Mouse (Mus musculus) hindbrain, embryonic 12.5 days (tissue): ENCODE measurements around the gene Tssc4. TPM values are rescaled to one million over a fixed set of nuclear protein-coding genes. Genes with fewer than 3 reads are reported as not detected.

Experiments used
- ATAC-seq: fragments of 200-750 bp; cut with Nextera tagmentation; 2 replicates; pipeline ENCODE4 v1.8.0; 2017; ENCODE audit warnings: moderate TSS enrichment; ENCODE audit not compliant: low FRiP score
- H3K27ac ChIP-seq: fragments of 300-500 bp; sonication (generic); 2 replicates; pipeline ENCODE4 v1.5.1; 2016; ENCODE audit warnings: mild to moderate bottlenecking
- H3K27me3 ChIP-seq: fragments of 300-500 bp; sonication (generic); 2 replicates; pipeline ENCODE4 v1.6.1; 2016; ENCODE audit warnings: mild to moderate bottlenecking
- H3K36me3 ChIP-seq: fragments of 300-500 bp; sonication (generic); 2 replicates; pipeline ENCODE4 v1.6.1; 2016; ENCODE audit warnings: mild to moderate bottlenecking
- H3K4me1 ChIP-seq: fragments of 300-500 bp; sonication (generic); 2 replicates; pipeline ENCODE4 v1.6.1; 2016
- H3K4me2 ChIP-seq: fragments of 300-500 bp; sonication (generic); replicated peaks from 2 replicates; pipeline ENCODE4 v1.6.1; 2016; ENCODE audit warnings: mild to moderate bottlenecking
- H3K4me3 ChIP-seq: fragments of 300-500 bp; sonication (generic); 2 replicates; pipeline ENCODE4 v1.5.1; 2016; ENCODE audit warnings: mild to moderate bottlenecking
- H3K9ac ChIP-seq: fragments of 300-500 bp; sonication (generic); 2 replicates; pipeline ENCODE4 v1.6.1; 2016; ENCODE audit warnings: mild to moderate bottlenecking, moderate library complexity
- H3K9me3 ChIP-seq: fragments of 300-500 bp; sonication (generic); replicated peaks from 2 replicates; pipeline ENCODE4 v1.6.1; 2016; ENCODE audit warnings: mild to moderate bottlenecking
- WGBS: fragments of 180-500 bp; shearing (Covaris S2); methylation state at CpG from one replicate; pipeline ENCODE4 v1.1.7; 2016; 5-methylcytosine and 5-hydroxymethylcytosine counted together
- polyA plus RNA-seq: library from polyadenylated mRNA; unstranded; fragments of >200 nt; fragmentation: Nextera tagmentation; extraction: Ambion mirVana; gene quantifications from 2 replicates; pipeline ENCODE4 v1.2.1, GENCODE M21; 2016

Tssc4 gene
- polyA plus RNA-seq, 1 experiment from 2014 or later, result 88.7 TPM

- Histone ChIP-seq H3K4me3 (no peak overlapping the region), H3K4me2 (no peak overlapping the region), H3K9me3 (no peaks in the 10 kb centered on the region), H3K4me1 (no peaks in the 10 kb centered on the region), H3K27me3 (no peaks in the 10 kb centered on the region), H3K27ac (no peak overlapping the region), H3K9ac (no peak overlapping the region), H3K36me3 (peaks cover 7% of the 10 kb centered on the region)
- WGBS, result 85% methylated on average over 3 of the region's 3 CpGs
- no peak for ATAC-seq
These were observed 32.3 kb upstream of the Tssc4 start for GRCm38 (mm10) chr7:143036787-143037186.

GRCm38 (mm10) chr7:143037306-143037705 lies 31.7 kb upstream of the Tssc4 start:
- H3K36me3 ChIP-seq, result peaks cover 7% of the 10 kb centered on the region
- H3K4me3 ChIP-seq, result no peak overlapping the region
- peaks cover 4% of the 10 kb centered on the region; the same call in 1 of the 2 replicates for H3K4me1 ChIP-seq
- 86% methylated on average over 4 of the region's 4 CpGs for WGBS
- no peak overlapping the region for H3K4me2 ChIP-seq
- no peaks in the 10 kb centered on the region for H3K27me3 ChIP-seq
- H3K9ac ChIP-seq, result no peak overlapping the region
- H3K9me3 ChIP-seq, result no peaks in the 10 kb centered on the region
- no peak for ATAC-seq
- no peak overlapping the region for H3K27ac ChIP-seq

GRCm38 (mm10) chr7:143038174-143038931 lies 30.7 kb upstream of the Tssc4 start:
- no peak overlapping the region for H3K27ac ChIP-seq
- WGBS, result 89% methylated on average over 3 of the region's 3 CpGs
- no peaks in the 10 kb centered on the region for H3K27me3 ChIP-seq
- peaks cover 5% of the 10 kb centered on the region; the same call in 1 of the 2 replicates for H3K4me1 ChIP-seq
- ATAC-seq, result no peak
- no peak overlapping the region for H3K4me2 ChIP-seq
- peaks cover 7% of the 10 kb centered on the region for H3K36me3 ChIP-seq
- H3K9ac ChIP-seq, result no peak overlapping the region
- no peak overlapping the region for H3K4me3 ChIP-seq
- no peaks in the 10 kb centered on the region for H3K9me3 ChIP-seq

DNA sequence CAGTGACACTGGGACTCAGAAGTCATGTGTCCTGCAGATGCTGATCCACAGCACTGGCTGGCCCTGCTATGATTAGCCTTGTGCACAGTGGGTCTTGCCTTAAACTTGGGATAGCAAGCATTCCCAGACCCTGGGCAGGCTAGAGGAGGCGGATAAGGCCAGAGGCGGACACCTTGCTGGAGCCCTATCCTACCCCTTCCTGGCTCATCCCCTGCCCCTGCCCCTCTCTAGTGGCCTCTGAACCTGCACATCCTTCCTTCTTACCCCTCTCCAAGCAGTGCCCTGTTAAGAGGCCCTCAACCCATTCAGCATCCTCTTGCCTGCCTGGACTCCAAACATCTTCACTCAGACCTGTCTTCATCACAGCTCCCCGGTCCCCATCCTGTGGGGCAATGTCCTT lies 28.5 kb upstream of the Tssc4 start:
- Histone ChIP-seq H3K4me1 (peaks cover 5% of the 10 kb centered on the region; the same call in 1 of the 2 replicates), H3K27me3 (no peaks in the 10 kb centered on the region), H3K4me2 (no peak overlapping the region), H3K9ac (no peak overlapping the region), H3K9me3 (no peaks in the 10 kb centered on the region), H3K4me3 (no peak overlapping the region), H3K27ac (no peak overlapping the region), H3K36me3 (no peaks in the 10 kb centered on the region)
- ATAC-seq, result no peak
- 96% methylated on average over 3 of the region's 3 CpGs for WGBS

GRCm38 (mm10) chr7:143041138-143041822 lies 27.8 kb upstream of the Tssc4 start:
- 82% methylated on average over 3 of the region's 3 CpGs for WGBS
- no peak for ATAC-seq

DNA sequence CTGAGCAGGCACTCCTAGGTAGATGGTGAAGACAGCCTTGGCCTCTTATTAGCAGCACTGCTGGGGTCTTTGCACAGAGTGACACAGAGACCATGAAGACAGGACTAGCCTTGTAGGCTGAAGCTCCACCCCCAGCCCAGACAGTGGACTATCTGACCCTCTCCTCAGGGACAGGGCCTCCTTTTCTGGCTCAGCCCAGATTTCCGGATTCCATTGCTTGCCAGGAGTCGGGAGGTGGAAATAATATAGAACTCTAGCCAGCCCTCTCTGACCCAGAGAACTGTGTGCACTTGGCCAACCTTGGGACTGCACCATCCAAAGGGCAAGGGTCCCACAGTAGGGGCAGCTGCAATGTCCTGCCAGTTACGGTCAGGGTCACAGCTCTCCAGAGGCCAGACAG lies 27.0 kb upstream of the Tssc4 start:
- 65% methylated on average over 3 of the region's 3 CpGs for WGBS
- H3K4me3 ChIP-seq, result no peak overlapping the region
- no peaks in the 10 kb centered on the region for H3K36me3 ChIP-seq
- no peak overlapping the region for H3K4me2 ChIP-seq
- no peak overlapping the region for H3K9ac ChIP-seq
- H3K4me1 ChIP-seq, result peaks cover 5% of the 10 kb centered on the region; the same call in 1 of the 2 replicates
- no peaks in the 10 kb centered on the region for H3K9me3 ChIP-seq
- no peak for ATAC-seq
- no peaks in the 10 kb centered on the region for H3K27me3 ChIP-seq
- no peak overlapping the region for H3K27ac ChIP-seq

More at GRCm38 (mm10) chr7:143041138-143041822, 27.8 kb upstream of the Tssc4 start:
- H3K27ac ChIP-seq, result no peak overlapping the region
- no peaks in the 10 kb centered on the region for H3K36me3 ChIP-seq
- no peaks in the 10 kb centered on the region for H3K27me3 ChIP-seq
- no peak overlapping the region for H3K4me2 ChIP-seq
- H3K4me1 ChIP-seq, result peaks cover 5% of the 10 kb centered on the region; the same call in 1 of the 2 replicates
- H3K4me3 ChIP-seq, result no peak overlapping the region
- H3K9ac ChIP-seq, result no peak overlapping the region
- no peaks in the 10 kb centered on the region for H3K9me3 ChIP-seq

GRCm38 (mm10) chr7:143042897-143043300 lies 26.1 kb upstream of the Tssc4 start:
- Histone ChIP-seq H3K4me1 (peaks cover 5% of the 10 kb centered on the region; the same call in 1 of the 2 replicates), H3K36me3 (no peaks in the 10 kb centered on the region), H3K27ac (no peak overlapping the region), H3K9me3 (no peaks in the 10 kb centered on the region), H3K27me3 (no peaks in the 10 kb centered on the region), H3K9ac (no peak overlapping the region), H3K4me3 (no peak overlapping the region), H3K4me2 (no peak overlapping the region)
- 81% methylated on average over 3 of the region's 3 CpGs for WGBS
- ATAC-seq, result no peak

DNA sequence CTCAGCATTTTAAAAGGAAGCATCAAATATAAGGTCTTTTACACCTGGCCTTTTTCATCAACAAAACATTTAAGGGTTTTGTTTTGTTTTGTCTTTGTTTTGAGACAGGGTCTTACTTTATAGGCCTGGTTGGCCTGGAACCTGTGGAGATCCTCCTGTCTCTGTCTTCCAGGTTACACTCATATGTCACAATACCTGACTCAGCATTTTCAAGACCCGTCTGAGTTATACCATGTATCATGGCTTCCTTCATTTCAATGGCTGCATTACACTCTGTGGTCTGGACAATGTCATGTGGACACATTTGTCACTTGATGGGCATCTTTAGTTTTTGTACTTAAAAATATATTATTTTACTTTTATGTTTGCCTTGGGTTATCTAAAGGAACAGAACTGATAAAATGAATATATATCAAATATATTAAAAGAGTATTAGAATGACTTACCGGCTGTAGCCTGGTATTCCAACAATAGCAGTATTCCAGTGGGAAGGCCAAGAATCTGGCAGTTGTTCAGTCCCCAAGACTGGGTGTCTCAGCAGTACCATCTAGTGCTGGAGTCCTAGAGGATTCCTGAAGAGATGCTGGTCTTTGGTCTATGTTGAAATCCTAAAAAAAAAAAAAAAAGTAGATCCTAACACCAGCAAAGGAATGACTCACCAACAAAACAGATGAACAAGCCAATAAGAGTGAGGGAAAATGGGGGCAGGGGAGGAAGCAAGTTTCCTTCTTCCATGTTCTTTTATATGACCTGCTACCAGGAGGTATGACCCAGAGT lies 24.8 kb upstream of the Tssc4 start:
- Histone ChIP-seq H3K4me1 (peaks cover 5% of the 10 kb centered on the region; the same call in 1 of the 2 replicates), H3K27me3 (no peaks in the 10 kb centered on the region), H3K9ac (no peak overlapping the region), H3K4me2 (no peak overlapping the region), H3K9me3 (no peaks in the 10 kb centered on the region), H3K36me3 (no peaks in the 10 kb centered on the region), H3K27ac (no peak overlapping the region), H3K4me3 (no peak overlapping the region)
- ATAC-seq, result no peak
- 97% methylated on average over 2 of the region's 2 CpGs for WGBS

DNA sequence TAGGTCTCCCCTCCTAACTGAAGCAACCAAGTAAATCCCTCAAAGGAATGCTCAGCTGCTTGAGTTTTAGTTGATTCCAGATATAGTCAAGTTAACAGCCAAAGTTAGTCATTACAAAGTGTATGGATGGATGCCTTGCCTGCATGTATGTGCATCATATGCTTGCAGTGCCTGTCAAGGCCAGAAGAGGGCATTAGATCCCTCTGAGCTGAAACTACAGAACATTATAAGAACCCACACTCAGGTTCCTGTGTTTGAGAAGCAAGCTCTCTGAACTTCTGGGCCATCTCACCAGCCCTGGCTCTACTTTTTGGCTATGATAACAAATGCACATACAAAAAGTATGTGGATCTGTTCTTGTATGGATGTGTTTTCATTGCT lies 24.2 kb upstream of the Tssc4 start:
- no peak for ATAC-seq
- no peaks in the 10 kb centered on the region for H3K9me3 ChIP-seq
- peaks cover 5% of the 10 kb centered on the region; the same call in 1 of the 2 replicates for H3K4me1 ChIP-seq
- no peaks in the 10 kb centered on the region for H3K36me3 ChIP-seq
- no peak overlapping the region for H3K4me3 ChIP-seq
- H3K9ac ChIP-seq, result no peak overlapping the region
- H3K4me2 ChIP-seq, result no peak overlapping the region
- no peaks in the 10 kb centered on the region for H3K27me3 ChIP-seq
- no peak overlapping the region for H3K27ac ChIP-seq

- ATAC-seq, result no peak
These were observed 22.7 kb upstream of the Tssc4 start for GRCm38 (mm10) chr7:143046358-143046757.

DNA sequence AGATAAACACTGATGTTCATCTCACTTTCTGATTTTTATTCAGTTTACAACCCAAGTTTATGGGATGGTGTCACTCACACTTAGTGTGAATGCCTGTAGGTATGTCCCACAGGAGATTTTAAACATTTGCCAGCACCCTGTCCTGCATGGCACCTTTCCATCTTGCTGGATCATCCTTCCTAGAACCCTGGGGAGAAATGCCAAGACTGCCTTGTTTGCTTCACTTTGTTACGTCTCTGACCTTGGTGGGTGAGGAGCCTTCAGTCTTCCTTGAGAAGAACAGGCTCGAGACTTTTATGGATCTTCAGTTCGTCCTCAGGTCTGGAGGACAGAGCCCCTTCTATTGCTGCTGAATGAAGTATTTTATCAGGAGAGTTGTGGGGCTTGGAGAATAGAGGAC lies 19.7 kb upstream of the Tssc4 start:
- H3K4me2 ChIP-seq, result no peak overlapping the region
- no peaks in the 10 kb centered on the region for H3K27me3 ChIP-seq
- H3K9me3 ChIP-seq, result no peaks in the 10 kb centered on the region
- peaks cover 17% of the 10 kb centered on the region for H3K4me1 ChIP-seq
- no peak overlapping the region for H3K4me3 ChIP-seq
- no peaks in the 10 kb centered on the region for H3K36me3 ChIP-seq
- no peak for ATAC-seq
- WGBS, result 75% methylated on average over 3 of the region's 3 CpGs
- H3K9ac ChIP-seq, result no peak overlapping the region
- no peak overlapping the region for H3K27ac ChIP-seq

More at GRCm38 (mm10) chr7:143046358-143046757, 22.7 kb upstream of the Tssc4 start:
- Histone ChIP-seq H3K4me3 (no peak overlapping the region), H3K27ac (no peak overlapping the region), H3K27me3 (no peaks in the 10 kb centered on the region), H3K4me1 (peaks cover 5% of the 10 kb centered on the region; the same call in 1 of the 2 replicates), H3K36me3 (no peaks in the 10 kb centered on the region), H3K9me3 (no peaks in the 10 kb centered on the region), H3K4me2 (no peak overlapping the region), H3K9ac (no peak overlapping the region)
- 87% methylated on average over 7 of the region's 7 CpGs for WGBS
